Mouse (Mus musculus): ENCODE data around the gene Bmx. TPM values are rescaled to one million over a fixed set of nuclear protein-coding genes. Genes with fewer than 3 reads are reported as not detected.

Bmx gene
- total RNA-seq, 2 experiments from 2014 or later: 0.08 to 0.28 TPM

DNA sequence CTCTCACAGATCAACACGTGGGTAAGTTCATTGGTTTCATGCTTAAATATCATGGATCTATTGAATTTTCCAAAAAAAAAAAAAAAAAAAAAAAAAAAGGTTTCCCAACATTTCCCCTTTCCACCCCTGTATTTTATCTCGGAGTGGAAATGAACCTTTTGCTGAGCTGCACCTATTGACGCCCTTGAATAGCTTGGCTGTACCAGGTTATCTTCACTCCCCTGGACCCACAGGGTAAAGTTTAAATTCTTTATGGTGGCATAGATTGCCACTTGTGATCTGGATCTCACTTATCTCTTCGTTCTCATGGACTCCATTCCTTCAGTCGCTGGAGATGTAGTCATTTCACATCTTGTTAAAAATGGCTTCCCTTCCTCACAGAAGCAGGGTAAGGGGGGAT lies 103.4 kb downstream of the Bmx start:
- H3K27ac ChIP-seq: no peak overlapping the region
- no peak for DNase-seq
- no peak for TF ChIP-seq CTCF (IDR thresholded peaks at IDR 0.05)
- no peak overlapping the region for H3K4me3 ChIP-seq
- intact Hi-C loops (cut with DNase I): no loop called here

DNA sequence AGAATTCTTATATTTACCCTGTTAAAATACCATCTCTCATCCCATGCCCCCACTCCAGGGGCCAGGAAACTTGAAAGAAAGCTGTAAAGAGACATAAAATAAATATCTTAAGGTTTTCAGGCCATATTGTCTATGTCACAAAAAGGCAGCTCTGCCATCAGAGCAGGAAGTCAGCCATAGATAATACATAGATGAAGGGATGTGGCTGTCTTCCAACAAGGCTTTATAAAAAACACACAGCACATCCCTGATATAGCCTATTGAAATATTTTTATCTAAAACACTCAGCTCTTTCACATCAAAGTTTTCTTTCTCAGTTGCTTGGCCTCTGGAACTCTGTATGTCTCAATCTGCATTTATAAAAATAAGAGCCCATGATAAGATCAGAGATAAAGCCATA lies 104.4 kb downstream of the Bmx start:
- no peak for DNase-seq
- no peak overlapping the region for H3K4me3 ChIP-seq
- H3K27ac ChIP-seq: no peak overlapping the region
- no peak for TF ChIP-seq CTCF (IDR thresholded peaks at IDR 0.05)
- intact Hi-C loops (cut with DNase I): no loop called here

DNA sequence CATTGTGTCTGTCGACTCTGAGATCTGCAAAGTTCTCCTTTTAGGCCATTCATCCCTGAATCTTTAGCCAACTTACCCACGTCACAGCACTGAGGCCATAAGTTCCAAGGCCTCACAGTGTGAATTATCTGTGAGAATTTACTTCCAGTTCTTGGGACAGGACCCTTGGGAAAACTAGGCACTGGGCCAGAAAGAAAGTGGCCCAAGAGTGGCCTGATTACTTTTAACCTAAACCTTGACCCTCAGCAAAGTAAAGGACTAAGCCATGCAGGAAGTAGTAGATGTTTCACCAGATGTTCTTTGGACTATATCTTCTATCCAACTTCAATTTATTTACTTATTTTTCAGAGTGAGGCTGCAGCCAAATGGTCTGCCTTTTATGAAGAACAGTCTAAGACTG lies 105.3 kb downstream of the Bmx start:
- peak; percentile 17 for DNase-seq
- H3K4me3 ChIP-seq: no peak overlapping the region
- no peak for TF ChIP-seq CTCF (IDR thresholded peaks at IDR 0.05)

DNA sequence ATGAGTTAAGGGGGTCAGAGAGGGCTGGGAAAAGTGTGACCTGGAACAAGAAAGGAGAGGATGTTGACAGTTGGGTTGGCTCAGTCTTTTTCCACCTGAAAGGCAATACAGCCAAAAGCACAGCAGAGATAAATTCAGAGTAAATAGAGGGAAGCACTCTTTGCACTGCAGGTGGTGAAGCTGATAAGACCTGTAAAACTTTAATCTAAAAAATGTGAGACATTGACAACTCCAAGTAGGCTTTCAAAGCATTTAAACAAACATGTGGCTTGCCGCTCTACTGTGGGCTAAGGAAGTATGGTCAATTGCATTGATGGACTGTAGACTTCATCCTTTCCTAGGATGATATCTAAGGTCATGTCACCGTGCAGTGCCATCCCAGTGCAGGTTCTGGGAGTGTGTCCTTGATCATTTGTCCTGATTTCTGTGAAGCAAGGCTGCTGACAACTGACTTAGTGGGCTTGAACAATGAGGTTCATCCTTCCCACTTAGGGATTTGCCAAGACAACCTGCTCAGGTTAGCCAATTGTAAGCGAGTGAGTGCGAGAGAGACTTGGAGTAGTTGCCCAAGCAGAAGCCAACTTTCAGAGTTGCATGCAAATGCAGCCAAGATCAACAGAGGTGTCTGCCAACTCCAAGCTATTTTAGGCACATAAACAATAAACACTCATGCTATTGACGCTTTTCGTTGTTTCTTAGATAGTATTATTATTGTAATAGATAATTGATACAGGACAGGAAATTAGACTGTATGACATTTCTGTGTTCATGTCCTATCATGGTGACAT lies 112.3 kb downstream of the Bmx start:
- TF ChIP-seq CTCF (IDR thresholded peaks at IDR 0.05): no peak

More for the DNA sequence above, 105.3 kb downstream of the Bmx start:
- H3K27ac ChIP-seq: no peak overlapping the region
- intact Hi-C loops (cut with DNase I): no loop called here

More for the DNA sequence above, 112.3 kb downstream of the Bmx start:
- DNase-seq: no peak
- H3K27ac ChIP-seq: no peak overlapping the region
- intact Hi-C loops (cut with DNase I): no loop called here
- H3K4me3 ChIP-seq: no peak overlapping the region

Other genes starting within 250 kb of the Bmx start
- 1 to 10 TPM in 1 of 2 experiments, under 1 TPM in 1; 0.46 to 1.2 TPM for gene Car5b, start 230.2 kb downstream of the Bmx start, total RNA-seq (2021)
- 1 to 10 TPM; 3.2 to 3.3 TPM for gene Siah1b, start 181.7 kb downstream of the Bmx start, total RNA-seq (2021)
- gene Cltrn, start 169.4 kb downstream of the Bmx start, total RNA-seq (2021): not detected
- under 1 TPM; 0.54 to 0.59 TPM for gene Ace2, start 118.9 kb downstream of the Bmx start, total RNA-seq (2021)
- 1 to 10 TPM; 4.6 to 7.0 TPM for gene Pir, start 11.2 kb upstream of the Bmx start, total RNA-seq (2021)
- 1 to 10 TPM; 2.6 to 2.7 TPM for gene Vegfd, start 115.2 kb upstream of the Bmx start, total RNA-seq (2021)
- 1 to 10 TPM; 1.6 to 2.1 TPM for gene Piga, start 161.6 kb upstream of the Bmx start, total RNA-seq (2021)
- 100 to 1,000 TPM; 141 to 190 TPM for gene Asb11, start 178.8 kb upstream of the Bmx start, total RNA-seq (2021)
- not detected for gene Asb9, start 248.1 kb upstream of the Bmx start, total RNA-seq (2021)

Measured in gastrocnemius, adult 2 months (tissue).